Mouse (Mus musculus) lung, adult 2 months (tissue): ENCODE data around the gene H2afb3.

Experiments
- CTCF ChIP-seq: fragments of 200-500 bp; IDR thresholded peaks from 2 replicates; pipeline ENCODE4 v1.5.1; 2011; ENCODE audit warnings: mild to moderate bottlenecking, low read length, control low read depth; ENCODE audit not compliant: insufficient read depth
- POLR2A ChIP-seq: fragments of 200-500 bp; IDR thresholded peaks from 2 replicates; pipeline ENCODE4 v1.6.1; 2011; ENCODE audit warnings: low read depth, mild to moderate bottlenecking, control low read depth, low read length, borderline replicate concordance; ENCODE audit errors: extremely low read depth

- TF ChIP-seq CTCF, result no peak
- no peak for TF ChIP-seq POLR2A
These were observed 22.6 kb downstream of the H2afb3 start, which contains the start of gene Pcdh11x for GRCm38 (mm10) chrX:120290011-120290899.
